Mouse (Mus musculus) gastrocnemius, postnatal 4 days (tissue): Measurements from ENCODE around the gene Rps6ka5. TPM values are rescaled to one million over a fixed set of nuclear protein-coding genes. Genes with fewer than 3 reads are reported as not detected.

Experiments used
- DNase-seq, 2 experiments: peaks; one replicate each; pipeline ENCODE4 v3.0.0; 2021 to 2022; ENCODE audit warnings: low spot score in 2 of 2, mixed read lengths in 2 of 2
- long read RNA-seq, 2 experiments: library from polyadenylated mRNA; stranded (forward); transcript quantifications; one replicate each; pipeline ENCODE4 v2.0.0; 2021
- total RNA-seq, 2 experiments: library from RNA; stranded (reverse); gene quantifications; 2 replicates each; pipeline ENCODE4 v1.2.3; 2021

Gene Rps6ka5
- 10 to 100 TPM; 11.0 to 14.1 TPM for total RNA-seq
- long read RNA-seq, experiment 1, full-length matches to known transcripts, result 5 of 6 reads
- long read RNA-seq, experiment 1, partial matches to known transcripts, result 0 of 6 reads
- long read RNA-seq, experiment 1, other reads (novel, unspliced or antisense), result 1 of 6 reads
- long read RNA-seq, experiment 2, full-length matches to known transcripts, result 5 of 7 reads
- long read RNA-seq, experiment 2, partial matches to known transcripts, result 0 of 7 reads
- long read RNA-seq, experiment 2, other reads (novel, unspliced or antisense), result 2 of 7 reads

DNA sequence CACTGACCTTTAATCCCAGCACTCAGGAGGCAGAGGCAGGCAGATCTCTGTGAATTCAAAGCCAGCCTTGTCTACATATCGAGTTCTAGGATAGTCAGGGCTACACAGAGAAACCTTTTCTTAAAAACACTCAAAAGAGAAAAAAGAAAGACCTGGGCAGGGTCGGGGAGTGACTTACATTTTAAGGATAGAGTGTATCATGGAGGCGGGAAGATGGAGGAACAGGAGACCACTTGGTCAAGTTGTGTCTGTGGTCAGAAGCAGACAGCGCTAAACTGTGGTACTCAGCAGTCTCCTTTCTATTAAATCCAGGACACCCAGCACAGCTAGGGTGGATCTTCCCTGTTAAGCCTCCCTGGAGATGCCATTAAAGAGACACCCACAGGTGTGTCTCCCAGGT lies at the start of gene Rps6ka5:
TSS of gene Rps6ka5 (minus strand) at position 333 of the 400 bp plus-strand sequence.
- no peak for DNase-seq

DNA sequence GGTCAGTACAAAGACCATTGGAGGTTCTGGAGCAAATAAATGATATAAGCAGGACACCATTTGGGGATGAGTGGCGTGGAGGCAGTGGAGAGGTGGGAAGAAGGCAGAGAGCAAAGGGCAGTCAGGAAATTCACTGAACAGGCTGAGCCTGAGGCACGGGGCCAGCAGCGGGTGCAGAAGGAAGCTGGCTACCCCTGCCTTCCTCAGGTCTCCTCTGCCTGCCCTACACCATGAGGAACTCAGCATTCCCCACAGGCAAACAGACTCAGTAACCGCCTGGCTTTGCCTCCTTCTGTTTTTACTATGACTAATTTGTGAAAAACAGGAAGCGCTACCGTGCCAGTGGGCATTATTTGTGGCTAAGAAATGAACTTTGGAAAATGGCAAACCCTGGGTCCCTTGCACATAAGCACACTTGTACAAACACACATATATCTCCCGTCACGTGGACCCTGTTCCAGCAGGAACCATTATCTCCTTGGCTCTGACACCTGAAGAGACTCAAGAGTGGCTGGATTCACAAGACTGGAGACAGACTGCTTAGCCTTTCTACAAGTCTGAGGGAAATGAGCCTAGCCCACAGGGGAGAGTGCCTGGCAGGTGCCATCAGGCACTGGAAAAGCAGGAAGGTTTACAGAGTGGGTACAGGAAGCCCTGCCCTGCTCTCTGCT lies 49.3 kb upstream of the Rps6ka5 start:
- no peak for DNase-seq

DNA sequence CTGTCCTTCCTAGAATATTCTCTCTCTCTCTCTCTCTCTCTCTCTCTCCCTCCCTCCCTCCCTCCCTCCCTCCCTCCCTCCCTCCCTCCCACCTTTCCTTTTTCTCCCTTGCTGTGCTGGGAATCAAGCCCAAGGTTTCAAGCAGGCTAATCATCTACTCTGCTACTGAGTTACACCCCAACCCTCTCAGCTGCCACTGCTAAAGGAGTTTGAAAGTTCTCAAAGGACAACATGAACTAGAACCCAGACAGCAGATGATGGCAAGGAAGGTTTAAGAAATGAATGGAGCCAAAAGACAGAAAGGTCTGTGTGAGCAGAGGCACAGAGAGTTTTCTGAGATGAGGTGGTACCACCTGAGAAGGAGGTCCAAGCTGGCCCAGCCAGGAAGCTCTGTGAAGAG lies 48.5 kb upstream of the Rps6ka5 start:
- no peak for DNase-seq

DNA sequence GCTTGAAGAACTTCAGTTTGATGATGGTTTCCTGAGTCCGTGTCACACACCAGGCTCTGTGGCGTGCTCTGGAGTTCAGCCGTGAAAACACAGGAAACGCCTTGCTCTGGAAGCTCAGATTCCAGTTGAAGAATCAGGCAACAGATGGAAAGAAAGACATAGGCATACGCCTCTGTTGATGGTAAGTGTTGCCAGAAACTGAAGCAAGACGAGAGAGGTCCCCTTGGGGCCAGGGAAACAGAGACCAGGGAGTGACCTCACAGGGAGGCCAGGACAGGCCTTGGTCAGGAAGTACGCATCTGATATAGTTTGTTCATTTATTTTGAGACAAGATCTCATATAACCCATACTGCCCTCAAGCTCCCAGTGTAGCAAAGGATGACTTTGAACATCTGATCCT lies 48.0 kb upstream of the Rps6ka5 start:
- DNase-seq, result no peak

DNA sequence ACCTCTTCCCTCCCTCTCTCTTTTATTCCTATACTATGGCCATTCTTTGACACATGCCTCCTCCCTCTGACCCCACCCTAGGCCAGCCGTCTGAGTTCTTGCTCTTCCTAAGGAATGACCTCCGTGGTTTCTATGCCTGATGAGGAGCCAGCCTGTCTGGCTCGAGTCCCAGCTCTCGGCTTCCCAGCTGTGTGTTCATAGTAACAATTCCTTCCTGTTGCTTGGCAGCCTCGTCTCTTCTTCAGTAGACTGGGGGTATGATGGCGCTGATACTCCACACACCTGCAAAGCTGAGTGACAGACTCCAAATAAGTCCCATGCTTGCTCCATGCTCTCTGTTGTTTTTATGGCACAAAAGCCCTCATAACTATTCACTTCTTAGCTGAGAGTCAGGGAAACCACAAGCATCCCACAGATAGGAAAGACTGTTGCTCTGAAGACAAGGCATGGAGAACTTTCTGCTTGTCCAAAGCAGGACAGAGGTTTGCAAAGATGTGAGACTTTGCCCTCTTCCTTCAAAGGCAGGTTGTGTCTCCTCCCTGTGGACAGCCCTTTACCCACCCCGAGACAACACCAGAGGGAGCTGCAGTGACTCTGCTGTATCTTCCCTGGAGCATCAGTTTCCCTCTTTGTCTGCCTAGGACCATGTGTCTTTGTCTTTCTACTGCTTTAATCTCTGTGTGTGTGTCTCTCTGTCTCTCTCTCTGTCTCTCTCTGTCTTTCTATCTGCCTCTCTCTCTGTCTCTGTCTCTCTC lies 45.6 kb upstream of the Rps6ka5 start:
- DNase-seq, result peak in 1 of 2 experiments; percentile 50

DNA sequence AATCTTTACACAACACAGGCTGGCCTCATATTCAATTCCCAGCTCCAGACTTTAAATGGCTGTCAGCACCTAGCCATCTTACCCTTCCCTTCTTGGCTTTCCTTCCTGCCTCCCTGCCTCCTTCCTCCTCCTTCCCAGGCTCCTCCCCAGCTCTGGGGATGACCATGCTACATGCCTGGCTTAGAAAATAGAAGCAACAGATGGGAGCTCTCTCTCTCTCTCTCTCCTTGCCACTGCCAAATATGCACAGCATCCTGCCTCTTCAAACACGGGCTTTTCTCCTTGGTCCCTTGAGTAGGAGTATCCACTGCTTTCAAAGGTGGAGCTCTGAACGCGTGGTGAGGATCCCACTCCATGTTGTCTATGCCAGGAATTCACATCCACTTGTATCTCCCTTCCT lies 44.0 kb upstream of the Rps6ka5 start:
- no peak for DNase-seq

DNA sequence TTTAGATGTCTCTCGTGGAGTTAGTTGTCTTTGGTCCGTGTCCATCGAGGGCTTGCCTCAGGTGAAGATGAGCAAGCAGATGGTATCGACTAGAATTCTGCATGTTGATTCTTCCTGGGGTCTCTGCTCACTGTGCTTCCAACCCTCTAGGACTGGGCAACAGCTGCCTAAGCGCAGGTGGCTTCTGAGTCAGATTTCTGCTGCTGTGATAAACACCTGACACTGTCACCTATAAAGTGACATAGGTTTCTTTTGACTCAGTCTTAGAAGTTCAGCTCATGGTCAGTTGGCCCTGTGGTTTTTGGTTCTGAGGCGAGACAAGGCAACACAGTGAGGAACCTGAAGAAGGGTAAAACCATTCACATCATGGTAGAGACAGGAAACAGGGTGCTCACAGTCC lies 43.1 kb upstream of the Rps6ka5 start:
- no peak for DNase-seq

DNA sequence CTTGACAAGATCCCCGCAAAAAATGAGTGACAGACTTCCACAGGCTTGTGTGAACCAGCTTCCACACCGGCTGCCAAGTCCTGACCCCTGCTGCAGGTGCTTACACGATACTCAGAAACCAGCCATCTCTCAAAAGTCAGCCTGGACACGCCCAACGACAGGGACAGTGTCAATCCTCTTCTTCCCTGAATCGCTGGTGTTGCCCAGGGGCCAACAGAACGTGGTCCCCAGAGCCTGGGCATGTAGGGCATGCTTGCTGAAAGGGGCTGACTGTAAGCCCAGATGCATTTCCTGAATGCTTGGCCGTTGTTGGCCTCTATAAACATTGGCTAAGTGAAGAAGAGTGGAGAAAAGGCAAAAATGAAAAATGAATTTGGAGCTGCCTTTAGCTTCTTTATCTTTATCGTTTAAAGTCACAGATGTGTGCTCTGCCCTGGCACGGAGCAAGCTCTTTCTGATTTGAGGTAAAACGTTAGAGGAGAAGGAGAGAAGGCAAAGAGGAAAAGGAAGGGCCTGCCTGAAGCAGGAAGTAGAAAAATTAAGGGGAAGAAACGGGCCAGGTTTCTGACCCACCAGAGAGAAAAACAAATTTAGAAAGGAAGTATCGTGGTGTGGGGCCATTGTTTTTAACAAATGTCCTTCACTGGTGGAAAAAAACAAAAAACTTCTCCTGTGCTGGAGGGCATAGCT lies 37.7 kb upstream of the Rps6ka5 start:
- DNase-seq, result no peak

DNA sequence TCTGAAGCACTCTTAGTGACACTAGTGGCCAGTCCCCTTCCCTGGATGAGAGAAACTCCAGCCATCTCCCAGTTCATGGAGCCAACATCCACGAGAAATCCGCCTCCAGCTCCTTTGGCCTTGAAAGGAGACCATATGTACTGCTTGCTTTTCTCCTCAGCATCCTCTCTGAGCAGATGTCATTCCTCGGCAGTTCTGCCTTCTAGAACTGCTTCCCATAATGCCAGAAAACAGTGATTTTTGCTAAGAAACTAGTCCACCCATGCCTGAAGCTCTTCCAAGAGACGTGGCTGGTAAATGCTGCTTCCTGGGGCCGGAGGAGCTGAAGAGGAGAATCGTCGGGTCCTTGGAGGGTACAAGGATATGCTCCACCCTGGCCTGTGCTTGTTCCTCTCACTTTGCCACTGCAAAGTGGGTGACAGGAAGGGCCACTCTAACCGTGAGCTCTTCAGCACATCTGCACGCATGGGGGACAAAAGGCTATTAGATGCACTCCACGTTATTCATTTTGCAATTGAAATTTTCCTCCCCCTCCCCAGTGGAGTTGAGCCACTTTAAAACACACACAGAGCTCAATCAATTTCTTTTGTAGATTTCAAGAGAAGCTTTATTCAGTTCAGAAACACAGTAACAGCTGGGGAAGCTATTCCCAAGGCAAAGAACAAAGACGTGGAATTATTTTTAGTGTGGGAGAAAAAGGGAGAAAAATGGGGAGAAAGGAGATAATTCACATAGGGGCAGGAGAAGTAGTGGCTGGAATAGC lies 36.1 kb upstream of the Rps6ka5 start:
- DNase-seq, result no peak

DNA sequence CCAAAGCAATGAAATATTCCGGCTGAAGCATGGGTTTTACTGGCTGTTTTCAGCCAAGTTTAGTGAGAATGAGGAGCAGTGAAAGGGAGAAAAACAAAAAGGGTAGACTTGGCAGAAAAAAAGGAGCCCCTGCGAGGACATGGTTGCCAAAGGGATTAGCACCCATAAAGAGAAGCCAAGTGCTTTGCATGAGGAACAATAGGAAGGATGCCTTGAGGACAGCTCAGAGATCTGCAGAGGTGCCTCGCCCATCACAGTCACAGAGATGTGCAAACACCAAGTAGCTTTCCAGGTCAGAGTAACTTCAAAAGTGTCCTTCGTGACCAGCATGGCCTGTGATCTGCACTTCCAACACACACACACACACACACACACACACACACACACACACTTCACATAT lies 30.6 kb upstream of the Rps6ka5 start:
- DNase-seq, result no peak

DNA sequence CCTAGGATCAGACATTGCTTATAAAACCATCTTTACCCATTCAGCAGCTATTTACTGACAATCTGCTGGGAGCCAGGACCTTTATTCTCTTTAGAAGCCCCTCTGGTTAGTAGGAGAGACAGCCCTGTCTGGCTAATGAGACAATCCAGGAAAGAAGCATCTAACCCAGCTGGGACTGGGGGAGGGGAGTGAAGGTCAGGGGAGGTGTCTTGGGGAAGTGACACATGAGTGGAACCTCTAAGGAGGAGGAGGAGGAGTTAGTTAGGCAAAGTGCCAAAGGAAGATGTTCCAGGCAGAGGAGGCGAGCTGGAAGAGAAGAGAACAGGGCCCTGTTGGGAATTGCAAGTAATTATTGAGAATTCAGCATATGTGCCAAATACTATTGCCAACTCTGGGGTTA lies 26.9 kb upstream of the Rps6ka5 start:
- no peak for DNase-seq

DNA sequence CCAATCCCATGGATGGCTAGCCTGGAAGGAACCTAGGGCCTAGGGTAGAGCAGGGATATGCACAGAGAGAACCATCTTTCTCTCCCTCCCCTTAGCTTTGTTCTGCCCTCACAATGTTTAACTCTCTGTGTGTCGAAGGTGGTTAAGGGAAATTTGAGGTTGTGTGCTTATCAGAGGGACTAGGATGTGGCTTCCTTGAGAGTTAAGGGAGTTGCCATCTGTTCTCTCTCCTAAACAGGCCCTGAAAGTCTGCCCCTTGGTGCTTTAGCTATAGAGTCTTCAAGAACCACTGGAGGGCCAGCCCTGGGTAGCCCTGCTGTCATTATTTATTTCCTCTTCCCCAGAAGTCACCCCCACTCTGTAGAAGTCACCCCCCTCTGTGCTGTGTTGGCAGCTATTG lies 26.2 kb upstream of the Rps6ka5 start:
- no peak for DNase-seq

DNA sequence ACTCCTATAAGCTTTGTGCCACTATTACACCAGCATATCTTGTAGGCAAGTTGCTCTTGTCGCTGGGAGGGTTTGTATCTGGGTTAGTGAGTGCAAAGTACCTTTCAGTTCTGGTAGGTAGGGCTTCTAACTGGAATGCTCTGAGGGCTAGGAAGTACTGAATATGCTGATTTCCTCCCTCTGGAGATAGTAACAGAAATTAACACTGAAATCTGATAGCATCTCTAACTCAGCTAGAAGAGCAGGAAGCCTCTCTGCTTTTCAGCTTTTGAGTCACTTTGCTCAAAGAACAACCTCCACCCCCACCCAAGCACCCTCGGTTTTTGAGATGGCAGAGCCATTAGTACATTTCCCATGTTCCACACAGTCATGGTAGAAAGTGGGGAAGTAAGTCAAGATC lies 15.7 kb upstream of the Rps6ka5 start:
- no peak for DNase-seq

DNA sequence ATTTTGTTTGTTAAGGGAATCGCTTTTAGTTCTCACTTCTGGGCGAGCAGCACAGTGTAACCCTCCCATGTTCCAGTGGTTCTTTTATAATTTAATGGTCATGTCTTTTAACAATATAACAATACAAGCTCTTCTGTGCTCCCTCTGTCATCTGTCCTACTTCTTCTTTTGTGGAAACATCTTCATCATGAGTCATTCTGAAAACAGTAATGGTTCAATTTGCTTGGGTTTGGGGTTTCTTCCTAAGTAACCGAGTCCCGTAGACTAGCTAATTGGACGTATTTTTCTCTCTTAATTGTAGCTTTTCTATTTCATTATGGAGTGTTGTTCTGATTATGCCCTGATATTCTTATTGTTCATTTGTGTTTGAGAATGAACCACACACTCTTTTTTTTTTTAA lies 13.5 kb upstream of the Rps6ka5 start:
- no peak for DNase-seq

DNA sequence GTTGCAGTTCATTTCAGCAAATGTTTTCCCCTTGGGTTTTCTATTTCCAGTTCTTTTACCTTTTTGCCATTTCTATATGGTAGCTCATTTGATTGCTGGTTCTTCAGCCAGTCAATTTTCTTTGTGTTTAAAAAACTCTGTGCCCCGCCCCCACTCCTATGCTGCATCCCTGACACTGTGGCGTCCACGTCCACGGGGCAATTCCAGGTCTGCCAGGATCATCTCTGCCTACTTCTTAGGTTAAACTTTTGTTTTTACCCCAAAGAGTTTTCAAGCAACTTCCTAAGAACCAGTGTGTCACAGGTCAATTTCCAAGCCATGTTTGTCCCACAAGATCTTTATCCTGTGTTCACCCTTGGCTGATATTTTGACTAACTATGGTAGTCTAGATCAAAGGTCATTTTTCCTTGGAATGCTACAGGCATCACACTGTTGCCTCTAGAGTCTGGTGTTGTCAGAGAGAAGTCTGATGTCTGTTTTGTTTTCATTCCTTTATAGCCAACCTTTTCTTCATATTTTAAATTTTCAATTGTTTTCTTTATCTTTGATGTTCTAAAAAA lies 12.3 kb upstream of the Rps6ka5 start:
- no peak for DNase-seq

DNA sequence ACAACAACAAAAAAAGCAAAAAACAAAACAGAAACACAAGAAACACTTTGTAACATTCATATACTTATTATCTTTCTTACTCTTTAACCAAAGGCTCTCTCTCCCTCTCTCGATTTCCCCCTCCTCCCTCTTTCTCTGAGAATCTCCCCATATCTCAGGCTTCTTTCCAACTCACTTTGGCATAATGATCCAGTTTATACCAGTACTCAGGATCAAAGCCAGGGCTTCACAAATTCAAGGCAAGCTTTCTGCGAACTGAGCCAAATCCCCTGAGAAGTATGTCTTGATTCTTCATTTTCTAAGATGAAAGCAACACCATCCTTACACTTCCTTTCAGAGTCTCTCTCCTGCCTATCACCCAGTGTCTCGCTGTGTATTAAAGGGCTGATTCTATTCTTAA lies 11.7 kb upstream of the Rps6ka5 start:
- DNase-seq, result no peak

DNA sequence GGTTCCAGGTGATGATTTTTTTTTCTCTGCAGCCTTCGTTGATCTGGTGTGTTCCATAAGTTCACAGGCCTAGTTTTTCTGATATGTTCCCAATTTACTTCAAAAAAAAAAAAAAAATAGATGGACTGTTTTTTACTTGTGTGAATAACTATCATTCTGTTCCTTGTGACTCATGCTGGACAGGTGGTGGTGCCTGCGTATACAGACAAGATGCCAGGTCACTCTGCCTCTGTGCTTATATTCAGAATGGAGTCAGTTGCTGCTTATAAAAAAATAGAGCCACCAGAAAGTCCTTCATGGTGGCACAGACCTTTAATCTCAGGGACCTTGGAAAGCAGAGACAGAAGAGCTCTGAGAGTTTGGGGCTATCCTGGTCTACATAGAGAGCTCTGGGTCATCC lies 8.8 kb upstream of the Rps6ka5 start:
- DNase-seq, result no peak

DNA sequence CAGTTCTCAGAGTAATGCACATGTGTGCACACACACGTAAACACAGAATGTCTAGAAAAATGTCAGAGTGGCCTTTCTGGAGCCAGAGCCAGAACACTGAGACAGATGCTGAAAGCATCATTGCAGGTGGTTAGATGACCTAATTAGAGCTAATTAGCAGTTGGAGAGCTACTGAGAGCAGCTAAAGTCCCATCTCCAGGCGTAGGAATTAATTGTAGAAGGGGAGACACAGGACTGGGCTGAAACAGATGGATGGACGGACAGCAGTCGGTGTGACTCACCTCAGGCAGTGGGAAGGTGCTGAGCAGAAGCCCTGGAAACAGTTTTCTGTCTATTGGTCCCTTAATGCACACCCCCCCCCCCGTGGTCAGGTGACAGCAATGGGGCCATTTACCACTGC lies 8.4 kb upstream of the Rps6ka5 start:
- no peak for DNase-seq

DNA sequence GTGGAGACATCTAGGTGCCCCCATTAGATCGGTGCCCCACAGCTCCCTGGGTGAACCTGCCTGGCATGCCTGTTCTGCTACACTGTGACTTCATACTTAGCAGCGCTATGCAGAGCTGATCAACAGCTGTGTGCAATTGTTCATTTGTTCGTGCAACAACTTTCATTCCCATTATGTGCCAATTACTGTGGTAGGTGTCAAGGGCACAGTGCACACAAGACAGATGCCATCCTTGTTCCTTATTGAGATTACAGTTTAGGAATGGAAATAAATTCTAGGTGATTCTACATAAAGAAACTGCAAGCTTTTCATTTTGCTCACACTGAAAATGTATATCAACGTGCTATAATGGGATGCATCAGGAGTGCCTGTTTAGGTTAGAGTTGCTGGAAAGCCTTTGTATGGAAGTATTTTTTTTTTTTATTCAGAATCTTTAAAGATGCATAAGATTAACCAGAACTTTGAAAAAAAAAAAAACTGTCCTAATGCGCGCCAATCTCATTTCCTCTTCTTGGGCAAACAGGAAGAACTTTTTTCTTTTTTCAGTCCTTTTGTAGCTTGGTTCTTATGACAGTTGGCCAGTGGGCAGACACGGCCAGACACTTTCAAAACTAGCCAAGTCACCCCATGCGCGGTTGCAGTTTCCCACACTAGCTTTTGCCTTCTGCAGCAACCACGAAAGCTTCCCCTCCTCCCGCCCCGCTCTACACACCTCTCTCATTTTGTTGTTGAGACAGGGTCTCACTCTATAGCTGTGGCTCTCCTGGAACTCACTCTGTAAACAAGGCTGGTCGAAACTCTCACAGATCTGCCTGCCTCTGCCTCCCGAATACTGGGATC lies 2.1 kb upstream of the Rps6ka5 start:
- DNase-seq, result no peak

DNA sequence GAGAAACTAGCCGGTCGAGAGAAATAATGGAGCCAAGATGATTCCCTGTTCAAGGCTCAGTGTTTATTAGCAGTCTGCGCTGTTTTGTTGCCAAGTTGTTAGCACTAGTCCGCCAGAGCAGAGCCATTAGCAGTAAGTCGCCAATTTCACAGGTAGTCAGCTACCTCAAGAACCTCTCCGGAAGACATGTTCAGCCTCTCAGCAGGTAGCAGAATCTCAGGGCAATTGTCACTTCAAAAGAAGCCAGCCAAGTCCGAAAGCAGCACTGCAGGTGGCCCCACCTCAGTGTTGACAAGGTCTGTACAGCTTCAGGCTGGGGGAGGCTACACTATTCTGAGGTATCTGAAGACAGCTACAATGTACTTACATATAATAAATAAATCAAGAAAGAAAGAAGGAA lies 1.1 kb upstream of the Rps6ka5 start:
- no peak for DNase-seq
